Mouse (Mus musculus) midbrain, embryonic 14.5 days (tissue): Measurements from ENCODE around the gene 4930503B20Rik. TPM values are rescaled to one million over a fixed set of nuclear protein-coding genes. Genes with fewer than 3 reads are reported as not detected.

ENCODE experiments used
- ATAC-seq: fragments of 200-750 bp; cut with Nextera tagmentation; 2 replicates; pipeline ENCODE4 v1.8.0; 2017; ENCODE audit warnings: moderate number of reproducible peaks, moderate library complexity; ENCODE audit not compliant: low FRiP score, low TSS enrichment
- DNase-seq: peaks from one replicate; pipeline ENCODE4 v3.0.0-alpha.2; 2015
- H3K27ac ChIP-seq: fragments of 300-500 bp; sonication (generic); replicated peaks from 2 replicates; pipeline ENCODE4 v1.5.1; 2014; ENCODE audit warnings: mild to moderate bottlenecking, low read depth, low read length, moderate library complexity
- H3K27me3 ChIP-seq: fragments of 300-500 bp; sonication (generic); 2 replicates; pipeline ENCODE4 v1.6.1; 2014; ENCODE audit warnings: low read length, control low read depth, mixed read lengths; ENCODE audit not compliant: control insufficient read depth, insufficient read depth
- H3K36me3 ChIP-seq: fragments of 300-500 bp; sonication (generic); 2 replicates; pipeline ENCODE4 v1.6.1; 2014; ENCODE audit warnings: low read length, control low read depth; ENCODE audit not compliant: control insufficient read depth, insufficient read depth
- H3K4me1 ChIP-seq: fragments of 300-500 bp; sonication (generic); 2 replicates; pipeline ENCODE4 v1.6.1; 2014; ENCODE audit warnings: mild to moderate bottlenecking, antibody characterized with exemption, low read length, control low read depth; ENCODE audit not compliant: control insufficient read depth, insufficient read depth
- H3K4me2 ChIP-seq: fragments of 300-500 bp; sonication (generic); 2 replicates; pipeline ENCODE4 v1.6.1; 2014; ENCODE audit warnings: mild to moderate bottlenecking, low read length, moderate library complexity
- H3K4me3 ChIP-seq: fragments of 300-500 bp; sonication (generic); replicated peaks from 2 replicates; pipeline ENCODE4 v1.5.1; 2014; ENCODE audit warnings: low read depth, low read length
- H3K9ac ChIP-seq: fragments of 300-500 bp; sonication (generic); replicated peaks from 2 replicates; pipeline ENCODE4 v1.6.1; 2014; ENCODE audit warnings: mild to moderate bottlenecking, low read length, moderate library complexity
- H3K9me3 ChIP-seq: fragments of 300-500 bp; sonication (generic); 2 replicates; pipeline ENCODE4 v1.6.1; 2016; ENCODE audit warnings: low read length, control low read depth, mixed read lengths; ENCODE audit not compliant: control insufficient read depth
- WGBS: fragments of 180-500 bp; shearing (Covaris S2); extraction: QIAGEN DNeasy Blood & Tissue Kit; methylation state at CpG from one replicate; pipeline ENCODE4 v1.1.7; 2014; 5-methylcytosine and 5-hydroxymethylcytosine counted together
- polyA plus RNA-seq: library from polyadenylated mRNA; unstranded; fragments of >200 nt; fragmentation: Nextera tagmentation; extraction: Ambion mirVana; gene quantifications from 2 replicates; pipeline ENCODE4 v1.2.1, GENCODE M21; 2014

4930503B20Rik gene
- polyA plus RNA-seq, 1 experiment from 2014 or later = not detected

DNA sequence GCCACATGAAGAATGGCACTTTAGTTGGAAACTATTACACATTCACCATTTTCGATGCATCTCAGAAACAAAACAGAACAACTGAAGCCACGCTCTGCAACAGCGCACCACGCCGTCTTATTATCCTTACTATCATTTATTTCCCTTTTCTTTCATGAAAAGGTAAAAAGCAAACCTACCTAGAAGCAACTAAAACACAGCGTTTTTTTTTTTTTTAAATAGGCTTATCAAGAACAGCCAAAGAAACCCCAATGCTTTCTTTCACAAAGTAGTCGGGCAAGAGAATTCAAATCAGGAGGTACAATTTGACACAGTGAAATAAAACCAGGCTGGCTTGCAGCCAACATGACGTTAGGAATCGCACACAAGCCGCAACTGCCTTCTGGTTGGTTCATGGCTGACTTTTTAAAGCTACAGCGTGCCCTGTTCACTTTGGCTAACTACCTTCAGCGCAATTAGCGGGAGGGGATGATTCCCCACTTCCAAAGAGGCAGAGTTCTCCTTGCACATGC is 31.1 kb upstream of the 4930503B20Rik start:
- Histone ChIP-seq H3K4me3 (peak overlapping the region; percentile 19), H3K4me2 (peak overlapping the region; percentile 48), H3K4me1 (peaks cover 10% of the 10 kb centered on the region; the same call in 1 of the 2 replicates), H3K9me3 (no peaks in the 10 kb centered on the region), H3K9ac (peak overlapping the region; percentile 29; the same call in 1 of the 2 replicates), H3K27ac (peak overlapping the region; percentile 55), H3K27me3 (no peaks in the 10 kb centered on the region; the same call in 1 of the 2 replicates), H3K36me3 (no peaks in the 10 kb centered on the region)
- peak; percentile 87 for DNase-seq
- no peak for ATAC-seq
- WGBS = 32% methylated on average over 13 of the region's 13 CpGs

DNA sequence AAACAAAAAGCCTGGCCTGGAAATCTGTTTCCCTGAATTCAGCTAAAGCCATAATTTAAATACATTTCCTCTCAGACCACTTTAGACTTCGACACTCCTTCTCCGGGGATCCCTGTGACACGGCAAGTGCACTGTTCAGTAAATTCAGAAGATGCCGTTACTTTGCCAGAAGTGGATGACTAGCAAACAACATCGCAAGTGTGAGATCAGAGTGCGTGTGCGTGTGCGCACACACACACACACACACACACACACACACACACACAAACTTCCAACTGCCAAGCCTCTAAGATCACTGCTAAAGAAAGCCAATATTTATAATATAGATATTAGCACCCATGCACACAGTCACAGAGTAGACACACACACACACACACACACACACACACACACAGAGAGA is 30.6 kb upstream of the 4930503B20Rik start:
- no peaks in the 10 kb centered on the region; the same call in 1 of the 2 replicates for H3K27me3 ChIP-seq
- peak overlapping the region; percentile 48 for H3K4me2 ChIP-seq
- DNase-seq (peak; percentile 16), ATAC-seq (no peak)
- 68% methylated on average over 8 of the region's 8 CpGs for WGBS
- no peaks in the 10 kb centered on the region for H3K36me3 ChIP-seq
- no peaks in the 10 kb centered on the region for H3K9me3 ChIP-seq
- H3K27ac ChIP-seq = peak overlapping the region; percentile 52
- peak overlapping the region; percentile 19; the same call in 1 of the 2 replicates for H3K4me3 ChIP-seq
- peaks cover 10% of the 10 kb centered on the region; the same call in 1 of the 2 replicates for H3K4me1 ChIP-seq
- no peak overlapping the region for H3K9ac ChIP-seq

DNA sequence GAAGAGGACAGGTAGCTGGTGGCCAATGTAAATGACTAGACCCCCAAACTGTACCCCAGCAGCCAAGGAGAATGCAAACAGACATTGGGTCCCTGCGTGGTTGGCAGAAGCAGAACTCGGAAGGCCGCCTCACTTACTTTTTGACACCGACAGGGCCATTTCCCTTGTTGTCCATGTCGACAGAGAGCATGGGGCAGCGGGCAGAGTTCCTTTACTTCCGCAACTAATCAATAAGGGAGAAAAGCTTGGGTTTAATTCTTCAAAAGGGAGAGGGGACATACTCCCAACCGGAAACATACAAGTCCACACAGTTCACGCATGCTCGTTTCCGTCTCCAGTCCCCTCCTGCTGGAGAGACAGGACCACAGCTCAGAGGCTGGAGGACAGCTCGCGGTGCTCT is 29.5 kb upstream of the 4930503B20Rik start:
- WGBS = 91% methylated on average over 13 of the region's 13 CpGs
- Histone ChIP-seq H3K27me3 (no peaks in the 10 kb centered on the region; the same call in 1 of the 2 replicates), H3K4me1 (peaks cover 10% of the 10 kb centered on the region; the same call in 1 of the 2 replicates), H3K4me2 (no peak overlapping the region), H3K4me3 (no peak overlapping the region), H3K9ac (no peak overlapping the region), H3K36me3 (no peaks in the 10 kb centered on the region), H3K27ac (no peak overlapping the region), H3K9me3 (no peaks in the 10 kb centered on the region)
- ATAC-seq = no peak
- DNase-seq = no peak

DNA sequence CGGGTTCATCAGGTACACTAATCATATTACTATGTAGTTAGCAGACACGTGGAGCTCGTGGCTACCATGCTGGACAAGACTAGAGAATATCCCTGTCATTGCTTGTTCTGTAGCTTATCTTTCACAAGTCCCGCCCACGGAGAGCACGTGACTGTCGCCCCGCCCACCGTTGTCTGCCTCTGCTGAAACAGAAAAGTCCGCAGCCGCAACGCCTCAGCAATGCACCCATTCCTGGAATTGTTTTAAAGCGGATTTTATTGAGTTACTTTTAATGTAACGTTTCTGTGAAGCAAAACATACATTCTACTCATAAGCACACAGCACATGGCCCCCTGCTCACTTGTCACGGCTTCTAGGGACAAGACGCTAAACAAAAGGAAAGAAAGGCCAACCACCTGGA is 28.5 kb upstream of the 4930503B20Rik start:
- no peaks in the 10 kb centered on the region; the same call in 1 of the 2 replicates for H3K27me3 ChIP-seq
- DNase-seq (no peak), ATAC-seq (no peak)
- H3K9me3 ChIP-seq = no peaks in the 10 kb centered on the region
- peaks cover 6% of the 10 kb centered on the region; the same call in 1 of the 2 replicates for H3K4me1 ChIP-seq
- no peak overlapping the region for H3K4me2 ChIP-seq
- H3K27ac ChIP-seq = no peak overlapping the region
- WGBS = 93% methylated on average over 16 of the region's 16 CpGs
- H3K4me3 ChIP-seq = no peak overlapping the region
- H3K9ac ChIP-seq = no peak overlapping the region
- no peaks in the 10 kb centered on the region for H3K36me3 ChIP-seq

DNA sequence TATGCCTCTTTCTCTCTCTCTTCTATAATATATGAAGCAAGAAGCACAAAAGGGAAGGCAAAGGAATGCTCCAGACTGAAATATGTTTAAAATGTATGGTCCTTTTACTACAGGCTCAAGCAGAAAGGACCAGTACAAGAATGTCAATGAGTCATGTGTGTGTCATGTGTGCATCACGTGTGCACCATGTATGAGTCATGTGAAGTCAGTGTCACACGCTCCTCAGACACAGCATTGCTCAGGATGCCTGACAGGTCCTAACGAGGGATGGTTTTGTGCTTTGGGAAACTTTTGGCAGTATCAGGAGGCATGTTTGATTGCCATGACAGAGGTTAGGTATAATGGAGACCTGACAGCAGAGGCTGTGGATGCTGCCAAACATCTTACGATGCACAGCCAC is 25.1 kb upstream of the 4930503B20Rik start:
- DNase-seq (no peak), ATAC-seq (no peak)
- no peaks in the 10 kb centered on the region for H3K36me3 ChIP-seq
- H3K27ac ChIP-seq = no peak overlapping the region
- H3K4me1 ChIP-seq = no peaks in the 10 kb centered on the region
- WGBS = 92% methylated on average over 4 of the region's 4 CpGs
- H3K4me3 ChIP-seq = no peak overlapping the region
- H3K9me3 ChIP-seq = no peaks in the 10 kb centered on the region
- H3K4me2 ChIP-seq = no peak overlapping the region
- no peaks in the 10 kb centered on the region for H3K27me3 ChIP-seq
- no peak overlapping the region for H3K9ac ChIP-seq

DNA sequence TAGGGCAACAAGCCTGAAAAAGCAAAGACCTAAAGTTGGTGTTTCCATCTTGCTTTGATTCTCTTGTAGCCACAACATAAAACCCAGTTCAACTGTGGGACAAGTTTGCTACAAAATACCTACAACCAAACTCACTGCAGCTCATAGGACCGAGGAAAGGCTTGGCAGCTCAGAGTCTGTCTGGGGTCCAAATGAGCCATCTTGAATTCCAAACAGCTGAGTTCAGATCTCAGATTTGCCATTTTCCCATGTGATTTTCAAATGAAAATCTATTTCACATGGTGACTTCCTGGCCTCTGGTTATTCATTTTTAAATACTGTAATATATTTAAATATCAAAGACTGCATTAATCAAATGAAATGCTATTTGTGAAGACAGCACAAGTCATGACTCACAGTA is 24.0 kb upstream of the 4930503B20Rik start:
- Histone ChIP-seq H3K36me3 (no peaks in the 10 kb centered on the region), H3K4me1 (no peaks in the 10 kb centered on the region), H3K4me2 (no peak overlapping the region), H3K27me3 (no peaks in the 10 kb centered on the region), H3K9ac (no peak overlapping the region), H3K9me3 (no peaks in the 10 kb centered on the region), H3K27ac (no peak overlapping the region), H3K4me3 (no peak overlapping the region)
- 93% methylated on average over 1 of the region's 1 CpGs for WGBS
- DNase-seq (no peak), ATAC-seq (no peak)

DNA sequence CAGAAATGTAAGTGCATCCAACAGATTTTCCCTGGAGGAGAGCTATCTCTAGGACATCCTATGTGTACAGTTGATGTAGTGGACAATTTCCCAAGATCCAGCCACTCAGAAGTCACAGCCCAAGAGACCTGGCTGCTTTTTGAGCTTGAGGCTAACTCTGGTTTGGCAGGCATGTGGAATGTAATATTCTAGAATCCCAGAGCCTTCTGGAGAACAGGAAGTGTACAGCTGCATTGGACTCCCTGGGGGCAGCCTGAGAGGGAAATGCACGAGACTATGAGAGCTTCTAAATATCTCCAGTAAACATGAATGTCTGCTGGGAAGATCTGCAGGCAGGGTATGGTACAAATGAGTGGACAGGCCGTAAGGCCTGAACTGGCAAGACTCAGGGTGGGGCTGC is 20.0 kb upstream of the 4930503B20Rik start:
- Histone ChIP-seq H3K4me2 (no peak overlapping the region), H3K27me3 (no peaks in the 10 kb centered on the region), H3K36me3 (no peaks in the 10 kb centered on the region), H3K4me3 (no peak overlapping the region), H3K9ac (no peak overlapping the region), H3K9me3 (no peaks in the 10 kb centered on the region), H3K27ac (no peak overlapping the region), H3K4me1 (no peaks in the 10 kb centered on the region)
- DNase-seq (no peak), ATAC-seq (no peak)
- 71% methylated on average over 2 of the region's 2 CpGs for WGBS

DNA sequence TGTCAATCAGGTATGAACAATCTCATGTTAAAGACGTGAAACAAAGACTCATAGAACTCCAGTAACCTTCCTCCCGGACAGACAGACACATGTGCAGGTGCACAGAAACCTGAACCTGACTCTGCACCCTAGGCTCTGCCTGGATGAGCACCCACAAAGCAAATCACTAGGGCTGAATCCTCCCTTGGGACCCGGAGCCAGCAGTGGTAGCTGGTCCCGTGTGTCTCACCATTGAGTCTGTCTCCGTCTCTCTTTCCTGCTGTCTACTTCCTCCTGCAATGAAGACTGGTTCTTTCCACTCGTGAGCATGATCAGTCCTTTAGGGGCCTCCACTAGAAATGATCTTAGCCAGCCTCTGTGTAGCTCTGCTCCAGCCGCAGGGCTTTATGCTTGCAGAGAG is 10.8 kb upstream of the 4930503B20Rik start:
- DNase-seq (no peak), ATAC-seq (no peak)
- no peaks in the 10 kb centered on the region for H3K27me3 ChIP-seq
- H3K27ac ChIP-seq = no peak overlapping the region
- H3K4me1 ChIP-seq = no peaks in the 10 kb centered on the region
- WGBS = 82% methylated on average over 7 of the region's 7 CpGs
- H3K9me3 ChIP-seq = no peaks in the 10 kb centered on the region
- H3K4me3 ChIP-seq = no peak overlapping the region
- no peak overlapping the region for H3K4me2 ChIP-seq
- no peak overlapping the region for H3K9ac ChIP-seq
- no peaks in the 10 kb centered on the region for H3K36me3 ChIP-seq

DNA sequence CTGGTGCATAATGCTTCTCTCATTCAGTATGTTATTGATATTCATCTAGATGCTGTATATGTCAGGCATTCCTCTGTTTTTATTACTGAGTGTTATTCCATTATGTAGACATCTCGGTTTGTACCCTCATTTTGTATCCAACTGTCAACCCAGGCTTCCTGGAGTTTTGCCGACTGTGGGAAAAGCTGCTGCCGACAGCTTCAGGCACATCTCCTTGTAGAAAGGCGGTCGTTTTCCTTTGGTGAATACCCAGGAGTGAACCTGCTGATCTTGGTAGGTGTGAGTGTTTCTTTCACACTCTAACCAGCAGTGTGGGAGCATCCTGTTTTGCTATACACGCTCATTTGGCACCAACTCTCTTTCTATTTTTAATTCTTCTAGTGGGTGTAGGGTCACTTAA is 9.9 kb upstream of the 4930503B20Rik start:
- Histone ChIP-seq H3K9me3 (no peaks in the 10 kb centered on the region), H3K4me3 (no peak overlapping the region), H3K4me2 (no peak overlapping the region), H3K27ac (no peak overlapping the region), H3K4me1 (no peaks in the 10 kb centered on the region), H3K27me3 (no peaks in the 10 kb centered on the region), H3K36me3 (no peaks in the 10 kb centered on the region), H3K9ac (no peak overlapping the region)
- ATAC-seq (no peak), DNase-seq (no peak)
- 77% methylated on average over 6 of the region's 6 CpGs for WGBS
